Mouse (Mus musculus) adrenal gland, postnatal 36 days (tissue): ENCODE measurements around the gene Nat8f1. TPM values are rescaled to one million over a fixed set of nuclear protein-coding genes. Genes with fewer than 3 reads are reported as not detected.
A peak's percentile ranks its signal among the peaks of the same experiment; 100 is the strongest.
"Not testable (repeated sequence)": the region's sequence is repeated elsewhere in the genome, so short reads cannot be mapped to it uniquely, and the experiment has no call there.

Experiments
- DNase-seq, 2 experiments: peaks; one replicate each; pipeline ENCODE4 v3.0.0; 2021; ENCODE audit warnings: mixed read lengths in 1 of 2
- long read RNA-seq, 2 experiments: library from polyadenylated mRNA; stranded (forward); transcript quantifications; one replicate each; pipeline ENCODE4 v2.0.0; 2021; ENCODE audit warnings: borderline sequencing depth in 2 of 2
- total RNA-seq, 2 experiments: library from RNA; stranded (reverse); gene quantifications; 2 replicates each; pipeline ENCODE4 v1.2.3; 2021

Gene Nat8f1
- total RNA-seq = 10 to 100 TPM; 35.9 to 55.9 TPM
- long read RNA-seq, experiment 1, transcript Nat8f1-201 (2 exons, 1,021 nt) = major isoform, 63 of 83 reads
- long read RNA-seq, experiment 1, partial matches to known transcripts = 0 of 83 reads
- long read RNA-seq, experiment 1, other reads (novel, unspliced or antisense) = 17 of 83 reads
- long read RNA-seq, experiment 2, transcript Nat8f1-201 (2 exons, 1,021 nt) = major isoform, 21 of 34 reads
- long read RNA-seq, experiment 2, partial matches to known transcripts = 7 of 34 reads
- long read RNA-seq, experiment 2, other reads (novel, unspliced or antisense) = 3 of 34 reads

GRCm38 (mm10) chr6:85915539-85916513, at the start of gene Nat8f1:
Gene Nat8f1, minus strand, starts transcription at chr6:85915687.
- DNase-seq = peak; percentile 90

- peak; percentile 94 for DNase-seq
Measured at GRCm38 (mm10) chr6:85961101-85962091, 45.9 kb upstream of the Nat8f1 start, which contains the start of gene Dusp11. Gene Dusp11, minus strand, starts transcription at chr6:85961667.

- peak; percentile 26 to 29 for DNase-seq
Measured at GRCm38 (mm10) chr6:85957581-85957980, 42.1 kb upstream of the Nat8f1 start.

- no peak for DNase-seq
Measured at GRCm38 (mm10) chr6:85948549-85948948, 33.1 kb upstream of the Nat8f1 start.

- no peak for DNase-seq
Measured at GRCm38 (mm10) chr6:85942469-85942868, 27.0 kb upstream of the Nat8f1 start.

GRCm38 (mm10) chr6:85938701-85939100, 23.2 kb upstream of the Nat8f1 start:
- no peak for DNase-seq

GRCm38 (mm10) chr6:85936508-85937465, 21.3 kb upstream of the Nat8f1 start:
- DNase-seq = peak; percentile 90 to 92

- DNase-seq = no peak
Measured at GRCm38 (mm10) chr6:85935646-85936045, 20.2 kb upstream of the Nat8f1 start.

GRCm38 (mm10) chr6:85934047-85934446, 18.6 kb upstream of the Nat8f1 start:
- DNase-seq = no peak

- DNase-seq = no peak
Measured at GRCm38 (mm10) chr6:85929312-85929711, 13.8 kb upstream of the Nat8f1 start.

GRCm38 (mm10) chr6:85927476-85928464, 12.3 kb upstream of the Nat8f1 start:
- DNase-seq = peak in 1 of 2 experiments; percentile 43

- peak in 1 of 2 experiments; percentile 48 for DNase-seq
Measured at GRCm38 (mm10) chr6:85926709-85927108, 11.2 kb upstream of the Nat8f1 start.

GRCm38 (mm10) chr6:85923643-85924042, 8.2 kb upstream of the Nat8f1 start:
- no peak for DNase-seq

- no peak for DNase-seq
Measured at GRCm38 (mm10) chr6:85919401-85919800, 3.9 kb upstream of the Nat8f1 start.

GRCm38 (mm10) chr6:85918341-85918740, 2.9 kb upstream of the Nat8f1 start:
- DNase-seq = not testable (repeated sequence)

GRCm38 (mm10) chr6:85916596-85916995, 1.1 kb upstream of the Nat8f1 start:
- no peak for DNase-seq

GRCm38 (mm10) chr6:85915141-85915538, 347 bp downstream of the Nat8f1 start:
- no peak for DNase-seq

GRCm38 (mm10) chr6:85911587-85911986, 3.9 kb downstream of the Nat8f1 start, which contains the start of gene Tprkb:
Gene Tprkb, plus strand, starts transcription at chr6:85911865.
- DNase-seq = no peak

GRCm38 (mm10) chr6:85909704-85910103, 5.8 kb downstream of the Nat8f1 start:
- no peak for DNase-seq
